In the genomic region with DNA sequence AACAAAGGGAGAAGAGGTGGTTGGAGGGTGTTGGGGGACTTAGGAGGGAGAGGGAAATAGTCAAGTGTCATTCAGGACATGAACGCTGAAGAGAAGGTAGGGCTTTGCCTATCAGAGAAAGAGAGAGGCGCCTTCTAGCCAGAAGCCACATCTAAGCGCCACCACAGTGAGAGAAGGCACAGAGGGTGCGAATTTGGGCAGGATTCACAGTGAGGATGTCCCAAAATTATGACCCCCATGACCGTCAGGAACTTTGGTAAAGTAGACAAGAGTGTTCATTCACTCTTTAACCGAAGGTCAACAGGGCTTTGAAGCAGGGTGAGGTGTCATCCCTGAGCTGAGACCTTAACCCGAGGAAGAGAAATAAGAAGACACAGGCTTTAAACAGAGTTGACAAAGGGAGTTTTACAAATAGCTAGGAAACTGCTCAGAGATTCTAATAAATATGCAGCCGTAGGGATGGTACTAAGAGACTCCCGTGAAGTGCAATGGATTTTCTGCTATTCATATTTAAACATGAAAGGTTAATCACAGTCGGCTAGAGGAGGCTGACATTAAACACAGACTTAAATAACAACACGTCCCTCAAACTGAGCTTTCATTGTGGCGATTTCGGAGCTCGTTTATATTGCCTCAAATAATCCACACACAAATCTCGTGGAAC, we compare ENCODE assay signal across 9 mouse cellular contexts. TPM values are rescaled to one million over a fixed set of nuclear protein-coding genes. Genes with fewer than 3 reads are reported as not detected.
A peak's percentile ranks its signal among the peaks of the same experiment; 100 is the strongest.
DNase-seq lines count a peak whose midpoint lies in the region; ATAC-seq and TF ChIP-seq lines count a peak whose summit lies in the region.
"Had no signal": no experiment of that assay in that cellular context is flagged by ENCODE, and none has a peak within 500 bp of the region (broad histone marks: within the 10 kb centered on the region; RNA-seq: fewer than 3 reads in every experiment).

No protein-coding gene starts in this region.

- no peak for TF ChIP-seq CTCF in layer of hippocampus, adult 2 months (conservative IDR thresholded peaks at IDR 0.05)

- no peaks in the 10 kb centered on the region for H3K27me3 ChIP-seq in forebrain, embryonic 14.5 days (replicated peaks; ENCODE audit: control insufficient read depth, insufficient read depth, low read length)
- no peaks in the 10 kb centered on the region for H3K27me3 ChIP-seq in limb, embryonic 14.5 days (ENCODE audit: control insufficient read depth, insufficient read depth, low read length)
- H3K27me3 ChIP-seq in neural tube, embryonic 15.5 days (replicated peaks): no peaks in the 10 kb centered on the region

- no peak for DNase-seq in layer of hippocampus, adult 2 months (ENCODE audit: low spot score in 2 of 2)
- DNase-seq in layer of hippocampus, adult 11-12 months (ENCODE audit: low spot score): no peak
- DNase-seq in forebrain, embryonic 14.5 days (ENCODE audit: low spot score): no peak
- no peak for DNase-seq in limb, embryonic 14.5 days (ENCODE audit: low spot score)
- no peak for DNase-seq in right cerebral cortex, adult 18-20 months
- DNase-seq in left cerebral cortex, postnatal 10 days (ENCODE audit: extremely low spot score in 1 of 2, low spot score in 2 of 2): no peak

- H3K9ac ChIP-seq in forebrain, embryonic 14.5 days (ENCODE audit: low read length): peak overlapping the region; percentile 29; the same call in 1 of the 2 replicates
- H3K9ac ChIP-seq in limb, embryonic 14.5 days (ENCODE audit: low read depth, low read length, severe bottlenecking): 0 out of 2 replicates have a peak overlapping the region, but pooled peaks have one; percentile 36
- H3K9ac ChIP-seq in neural tube, embryonic 15.5 days (replicated peaks): no peak overlapping the region

- intact Hi-C loops in left cerebral cortex, postnatal 10 days (cut with DNase I): loop anchor here (1.0 kb wide), 1 partner anchor 288 kb away; no protein-coding TSS in a partner anchor

- 32% methylated on average over 15 of the region's 15 CpGs for WGBS in forebrain, embryonic 14.5 days
- 45% methylated on average over 15 of the region's 15 CpGs for WGBS in limb, embryonic 14.5 days
- 35% methylated on average over 15 of the region's 15 CpGs for WGBS in neural tube, embryonic 15.5 days

- ATAC-seq in forebrain, embryonic 14.5 days: peak; percentile 59
- no peak for ATAC-seq in limb, embryonic 14.5 days (ENCODE audit: low FRiP score, low read depth)
- peak; percentile 41; the same call in 1 of the 2 replicates for ATAC-seq in neural tube, embryonic 15.5 days (ENCODE audit: low FRiP score)

- peak overlapping the region; percentile 41 for H3K4me2 ChIP-seq in forebrain, embryonic 14.5 days (ENCODE audit: low read length)
- H3K4me2 ChIP-seq in limb, embryonic 14.5 days (replicated peaks; ENCODE audit: low read depth, low read length, severe bottlenecking): peak overlapping the region; percentile 42
- H3K4me2 ChIP-seq in neural tube, embryonic 15.5 days: peak overlapping the region; percentile 52

- H3K9me3 ChIP-seq in forebrain, embryonic 14.5 days (replicated peaks; ENCODE audit: control insufficient read depth, low read length): no peaks in the 10 kb centered on the region
- no peaks in the 10 kb centered on the region for H3K9me3 ChIP-seq in limb, embryonic 14.5 days (ENCODE audit: control insufficient read depth, low read length)
- H3K9me3 ChIP-seq in neural tube, embryonic 15.5 days (replicated peaks): no peaks in the 10 kb centered on the region

- no peak overlapping the region for H3K27ac ChIP-seq in layer of hippocampus, adult 2 months
- no peak overlapping the region for H3K27ac ChIP-seq in forebrain, embryonic 14.5 days (ENCODE audit: low read depth, low read length)
- H3K27ac ChIP-seq in limb, embryonic 14.5 days (replicated peaks; ENCODE audit: low read depth, low read length): no peak overlapping the region
- H3K27ac ChIP-seq in neural tube, embryonic 15.5 days (replicated peaks): no peak overlapping the region

- no peak for TF ChIP-seq POLR2A in limb, embryonic 14.5 days (IDR thresholded peaks at IDR 0.05; ENCODE audit: borderline replicate concordance, extremely low read depth, insufficient read depth, insufficient read length)

- H3K36me3 ChIP-seq in forebrain, embryonic 14.5 days (ENCODE audit: control insufficient read depth, insufficient read depth, low read length): no peaks in the 10 kb centered on the region
- H3K36me3 ChIP-seq in limb, embryonic 14.5 days (ENCODE audit: control insufficient read depth, insufficient read depth, low read length): no peaks in the 10 kb centered on the region
- no peaks in the 10 kb centered on the region for H3K36me3 ChIP-seq in neural tube, embryonic 15.5 days

- H3K4me3 ChIP-seq in layer of hippocampus, adult 2 months: peak overlapping the region; percentile 41
- 0 out of 2 replicates have a peak overlapping the region, but pooled peaks have one; percentile 1 for H3K4me3 ChIP-seq in forebrain, embryonic 14.5 days (ENCODE audit: low read depth, low read length)
- H3K4me3 ChIP-seq in limb, embryonic 14.5 days (replicated peaks; ENCODE audit: low read length): 0 out of 2 replicates have a peak overlapping the region, but pooled peaks have one; percentile 13
- peak overlapping the region; percentile 31 for H3K4me3 ChIP-seq in neural tube, embryonic 15.5 days (replicated peaks)

- no peaks in the 10 kb centered on the region for H3K4me1 ChIP-seq in forebrain, embryonic 14.5 days (ENCODE audit: control insufficient read depth, insufficient read depth, low read length)
- no peaks in the 10 kb centered on the region for H3K4me1 ChIP-seq in limb, embryonic 14.5 days (ENCODE audit: control insufficient read depth, insufficient read depth, low read length)
- H3K4me1 ChIP-seq in neural tube, embryonic 15.5 days: no peaks in the 10 kb centered on the region

RNA-seq across cellular contexts. Expression of a gene that starts 14.9 kb away (rescaled TPM):
- not detected for total RNA-seq in layer of hippocampus, adult 2 months (2021)
- not detected in 2 replicates for polyA plus RNA-seq in forebrain, embryonic 14.5 days (2014; fragmentation: Nextera tagmentation; extraction: Ambion mirVana)
- polyA plus RNA-seq in limb, embryonic 14.5 days (2012; rRNA removed): 0.09 and 0.13 TPM in 2 replicates
- not detected in 2 replicates for polyA plus RNA-seq in limb, embryonic 14.5 days (2014; fragmentation: Nextera tagmentation; extraction: Ambion mirVana)
- polyA plus RNA-seq in neural tube, embryonic 15.5 days (2015; fragmentation: Nextera tagmentation; extraction: Ambion mirVana): not detected in 2 replicates
- not detected for total RNA-seq in left cerebral cortex, postnatal 10 days (2021)
- polyA plus RNA-seq: spleen, adult 2 months had no signal

RNA-seq across cellular contexts. Expression of a gene that starts 16.5 kb away (rescaled TPM):
- total RNA-seq in layer of hippocampus, adult 2 months (2021): not detected
- not detected in 2 replicates for polyA plus RNA-seq in forebrain, embryonic 14.5 days (2014; fragmentation: Nextera tagmentation; extraction: Ambion mirVana)
- not detected in 2 replicates for polyA plus RNA-seq in limb, embryonic 14.5 days (2012; rRNA removed)
- polyA plus RNA-seq in limb, embryonic 14.5 days (2014; fragmentation: Nextera tagmentation; extraction: Ambion mirVana): not detected in 2 replicates
- not detected in 2 replicates for polyA plus RNA-seq in neural tube, embryonic 15.5 days (2015; fragmentation: Nextera tagmentation; extraction: Ambion mirVana)
- not detected for total RNA-seq in left cerebral cortex, postnatal 10 days (2021)
- polyA plus RNA-seq: frontal cortex, adult 2 months; spleen, adult 2 months had no signal

RNA-seq across cellular contexts. Expression of a gene that starts 30.9 kb away (rescaled TPM):
- total RNA-seq in layer of hippocampus, adult 2 months (2021): not detected
- not detected in 2 replicates for polyA plus RNA-seq in forebrain, embryonic 14.5 days (2014; fragmentation: Nextera tagmentation; extraction: Ambion mirVana)
- polyA plus RNA-seq in limb, embryonic 14.5 days (2012; rRNA removed): not detected in 2 replicates
- polyA plus RNA-seq in limb, embryonic 14.5 days (2014; fragmentation: Nextera tagmentation; extraction: Ambion mirVana): not detected in 2 replicates
- not detected in 2 replicates for polyA plus RNA-seq in neural tube, embryonic 15.5 days (2015; fragmentation: Nextera tagmentation; extraction: Ambion mirVana)
- total RNA-seq in left cerebral cortex, postnatal 10 days (2021): not detected
- polyA plus RNA-seq: spleen, adult 2 months had no signal

RNA-seq across cellular contexts. Expression of a gene that starts 33.4 kb away (rescaled TPM):
- not detected for total RNA-seq in layer of hippocampus, adult 2 months (2021)
- not detected in 2 replicates for polyA plus RNA-seq in forebrain, embryonic 14.5 days (2014; fragmentation: Nextera tagmentation; extraction: Ambion mirVana)
- polyA plus RNA-seq in limb, embryonic 14.5 days (2012; rRNA removed): not detected in 2 replicates
- polyA plus RNA-seq in limb, embryonic 14.5 days (2014; fragmentation: Nextera tagmentation; extraction: Ambion mirVana): not detected in 2 replicates
- not detected in 2 replicates for polyA plus RNA-seq in neural tube, embryonic 15.5 days (2015; fragmentation: Nextera tagmentation; extraction: Ambion mirVana)
- total RNA-seq in left cerebral cortex, postnatal 10 days (2021): not detected
- polyA plus RNA-seq: frontal cortex, adult 2 months; spleen, adult 2 months had no signal

RNA-seq across cellular contexts. Expression of a gene that starts 37.4 kb away (rescaled TPM):
- total RNA-seq in layer of hippocampus, adult 2 months (2021): 1 to 10 TPM; 3.1 to 3.2 TPM
- 0.57 and 0.75 TPM in 2 replicates for polyA plus RNA-seq in forebrain, embryonic 14.5 days (2014; fragmentation: Nextera tagmentation; extraction: Ambion mirVana)
- 1.2 and 1.3 TPM in 2 replicates for polyA plus RNA-seq in limb, embryonic 14.5 days (2012; rRNA removed)
- 0.35 and 0.54 TPM in 2 replicates for polyA plus RNA-seq in limb, embryonic 14.5 days (2014; fragmentation: Nextera tagmentation; extraction: Ambion mirVana)
- 0.75 and 1.1 TPM in 2 replicates for polyA plus RNA-seq in neural tube, embryonic 15.5 days (2015; fragmentation: Nextera tagmentation; extraction: Ambion mirVana)
- total RNA-seq in left cerebral cortex, postnatal 10 days (2021): 1 to 10 TPM; 1.4 to 1.7 TPM
